Mouse (Mus musculus) hindbrain, embryonic 14.5 days (tissue): ENCODE measurements at regions not wholly inside any gene's neighbourhood (a gene's known extent, or its start where the extent isn't known, plus 50 kb on each side); places are given as distances from the start of the nearest gene placed in this dataset.

Experiments
- ATAC-seq: fragments of 200-750 bp; cut with Nextera tagmentation; 2 replicates; pipeline ENCODE4 v1.8.0; 2017; ENCODE audit warnings: moderate number of reproducible peaks, mild to moderate bottlenecking, moderate TSS enrichment, moderate library complexity; ENCODE audit not compliant: low FRiP score
- DNase-seq: peaks from one replicate; pipeline ENCODE4 v3.0.0-alpha.2; 2015; ENCODE audit warnings: low spot score
- H3K27ac ChIP-seq: fragments of 300-500 bp; sonication (generic); 2 replicates; pipeline ENCODE4 v1.5.1; 2014; ENCODE audit warnings: mild to moderate bottlenecking, moderate library complexity
- H3K27me3 ChIP-seq: fragments of 300-500 bp; sonication (generic); 2 replicates; pipeline ENCODE4 v1.6.1; 2014; ENCODE audit warnings: mild to moderate bottlenecking, low read length, mixed read lengths; ENCODE audit not compliant: control insufficient read depth, insufficient read depth
- H3K36me3 ChIP-seq: fragments of 300-500 bp; sonication (generic); replicated peaks from 2 replicates; pipeline ENCODE4 v1.6.1; 2014; ENCODE audit not compliant: control insufficient read depth, insufficient read depth
- H3K4me1 ChIP-seq: fragments of 300-500 bp; sonication (generic); replicated peaks from 2 replicates; pipeline ENCODE4 v1.6.1; 2014; ENCODE audit warnings: antibody characterized with exemption, low read length, mixed read lengths; ENCODE audit not compliant: control insufficient read depth, insufficient read depth
- H3K4me2 ChIP-seq: fragments of 300-500 bp; sonication (generic); replicated peaks from 2 replicates; pipeline ENCODE4 v1.6.1; 2014; ENCODE audit warnings: mild to moderate bottlenecking, moderate library complexity
- H3K4me3 ChIP-seq: fragments of 300-500 bp; sonication (generic); replicated peaks from 2 replicates; pipeline ENCODE4 v1.5.1; 2014; ENCODE audit warnings: mild to moderate bottlenecking, low read length
- H3K9ac ChIP-seq: fragments of 300-500 bp; sonication (generic); 2 replicates; pipeline ENCODE4 v1.6.1; 2014
- H3K9me3 ChIP-seq: fragments of 300-500 bp; sonication (generic); 2 replicates; pipeline ENCODE4 v1.6.1; 2016; ENCODE audit warnings: low read length; ENCODE audit not compliant: control insufficient read depth
- WGBS: fragments of 180-500 bp; shearing (Covaris S2); extraction: QIAGEN DNeasy Blood & Tissue Kit; methylation state at CpG from one replicate; pipeline ENCODE4 v1.1.7; 2014; 5-methylcytosine and 5-hydroxymethylcytosine counted together

DNA sequence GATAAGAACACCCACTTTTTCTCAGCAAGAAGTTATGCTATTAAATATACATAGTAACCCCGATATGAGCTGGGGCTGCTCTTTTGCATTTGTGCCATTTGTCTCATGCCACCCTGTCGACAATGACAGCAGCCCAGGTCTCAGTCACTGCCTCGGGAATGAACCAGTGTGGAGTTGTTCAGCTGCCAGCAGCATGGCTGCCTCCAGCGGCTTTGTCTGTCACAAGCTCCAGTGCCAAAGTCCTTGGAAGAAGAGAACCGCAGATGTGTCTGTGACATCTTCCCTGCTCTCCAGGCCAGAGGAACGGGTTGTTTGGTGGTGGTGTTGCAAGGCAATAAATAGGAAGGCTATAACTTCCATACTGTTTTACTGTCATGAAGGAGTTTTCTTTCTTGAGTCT lies 130.7 kb downstream of the Cep170 start:
- H3K4me3 ChIP-seq = no peak overlapping the region
- no peak overlapping the region for H3K4me2 ChIP-seq
- no peak for ATAC-seq
- H3K4me1 ChIP-seq = no peaks in the 10 kb centered on the region
- no peaks in the 10 kb centered on the region for H3K27me3 ChIP-seq
- WGBS = 76% methylated on average over 6 of the region's 6 CpGs
- DNase-seq = no peak
- H3K27ac ChIP-seq = no peak overlapping the region
- no peaks in the 10 kb centered on the region for H3K9me3 ChIP-seq
- no peak overlapping the region for H3K9ac ChIP-seq
- no peaks in the 10 kb centered on the region for H3K36me3 ChIP-seq

- no peak for ATAC-seq
- WGBS = 73% methylated on average over 8 of the region's 8 CpGs
- Histone ChIP-seq H3K4me2 (no peak overlapping the region), H3K27me3 (no peaks in the 10 kb centered on the region), H3K9ac (no peak overlapping the region), H3K27ac (no peak overlapping the region), H3K4me3 (no peak overlapping the region), H3K9me3 (no peaks in the 10 kb centered on the region), H3K4me1 (no peaks in the 10 kb centered on the region), H3K36me3 (no peaks in the 10 kb centered on the region)
- no peak for DNase-seq
Observed at GRCm38 (mm10) chr1:176681971-176682370, 131.9 kb downstream of the Cep170 start.

GRCm38 (mm10) chr1:176675184-176675583 lies 138.7 kb downstream of the Cep170 start:
- no peak overlapping the region for H3K27ac ChIP-seq
- H3K9ac ChIP-seq = no peak overlapping the region
- no peak overlapping the region for H3K4me3 ChIP-seq
- no peaks in the 10 kb centered on the region for H3K27me3 ChIP-seq
- ATAC-seq (no peak), DNase-seq (no peak)
- no peaks in the 10 kb centered on the region for H3K9me3 ChIP-seq
- no peaks in the 10 kb centered on the region for H3K36me3 ChIP-seq
- H3K4me2 ChIP-seq = no peak overlapping the region
- no peaks in the 10 kb centered on the region for H3K4me1 ChIP-seq

- H3K27me3 ChIP-seq = no peaks in the 10 kb centered on the region
- no peaks in the 10 kb centered on the region for H3K36me3 ChIP-seq
- no peak for ATAC-seq
- H3K4me1 ChIP-seq = no peaks in the 10 kb centered on the region
- no peaks in the 10 kb centered on the region for H3K9me3 ChIP-seq
- WGBS = 79% methylated on average over 3 of the region's 3 CpGs
- H3K4me3 ChIP-seq = no peak overlapping the region
- H3K9ac ChIP-seq = no peak overlapping the region
- H3K27ac ChIP-seq = no peak overlapping the region
- no peak for DNase-seq
- H3K4me2 ChIP-seq = no peak overlapping the region
Observed at GRCm38 (mm10) chr1:176671081-176671480, 142.8 kb downstream of the Cep170 start.

DNA sequence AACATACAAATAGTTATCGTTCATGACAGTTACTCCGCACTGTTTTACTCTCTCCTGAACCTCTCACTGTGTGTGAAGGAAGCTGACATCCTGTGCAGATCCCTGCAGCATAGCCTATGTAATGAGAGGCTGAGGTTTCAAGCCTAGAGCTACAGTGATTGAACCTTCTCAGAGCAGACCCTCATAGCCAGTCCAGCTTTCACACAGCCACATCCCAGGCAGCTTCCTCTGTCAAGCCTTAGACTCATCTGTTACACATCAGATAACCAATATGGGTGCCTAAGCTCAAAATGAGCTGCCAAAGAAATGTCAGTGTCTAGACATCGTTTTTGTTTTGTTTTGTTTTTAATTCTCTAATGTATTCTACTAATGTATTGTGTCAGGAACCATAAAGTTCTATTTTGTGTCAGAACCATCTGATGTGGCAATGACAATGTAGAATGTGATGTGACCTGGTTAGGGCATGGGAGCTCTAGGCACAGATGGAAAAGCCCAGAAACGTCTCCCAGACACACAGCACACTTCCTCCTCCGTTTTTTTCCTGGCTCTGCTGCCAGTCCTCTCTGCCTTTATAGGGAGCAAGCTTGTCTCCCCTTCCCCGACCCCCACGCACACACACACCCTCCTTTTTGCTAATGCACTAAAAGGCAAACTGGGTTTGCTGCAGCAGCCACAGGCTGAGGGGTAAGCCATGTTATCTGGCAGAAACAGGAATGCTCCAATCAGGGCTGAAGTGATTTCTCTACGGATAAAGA lies 146.1 kb downstream of the Cep170 start:
- Histone ChIP-seq H3K4me3 (no peak overlapping the region), H3K9me3 (no peaks in the 10 kb centered on the region), H3K9ac (no peak overlapping the region), H3K36me3 (no peaks in the 10 kb centered on the region), H3K4me1 (no peaks in the 10 kb centered on the region), H3K27ac (no peak overlapping the region), H3K27me3 (no peaks in the 10 kb centered on the region), H3K4me2 (no peak overlapping the region)
- DNase-seq = no peak
- WGBS = 71% methylated on average over 8 of the region's 8 CpGs
- ATAC-seq = no peak

DNA sequence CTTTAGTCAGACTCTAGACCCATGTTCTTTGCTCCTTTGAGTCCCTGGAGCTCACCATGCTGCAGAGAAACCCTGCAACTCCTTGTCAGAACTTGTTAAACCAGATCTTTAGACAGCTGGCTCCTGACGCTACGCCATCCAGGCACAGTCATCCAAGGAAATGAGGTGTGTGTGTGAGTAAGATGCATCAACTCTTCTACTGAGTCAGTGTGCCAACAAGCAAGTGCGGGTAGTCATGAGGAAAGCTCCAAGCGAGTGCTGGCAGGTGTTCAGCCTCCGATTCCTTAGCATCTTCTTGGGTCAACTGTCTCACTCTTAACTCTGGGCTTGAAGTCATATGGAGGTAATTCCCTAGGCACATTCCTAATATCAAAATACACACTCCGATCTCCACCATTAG lies 153.6 kb downstream of the Cep170 start:
- 90% methylated on average over 6 of the region's 6 CpGs for WGBS
- ATAC-seq (no peak), DNase-seq (no peak)
- Histone ChIP-seq H3K9ac (no peak overlapping the region), H3K27ac (no peak overlapping the region), H3K4me3 (no peak overlapping the region), H3K27me3 (no peaks in the 10 kb centered on the region), H3K4me2 (no peak overlapping the region), H3K4me1 (no peaks in the 10 kb centered on the region), H3K9me3 (no peaks in the 10 kb centered on the region), H3K36me3 (no peaks in the 10 kb centered on the region)

DNA sequence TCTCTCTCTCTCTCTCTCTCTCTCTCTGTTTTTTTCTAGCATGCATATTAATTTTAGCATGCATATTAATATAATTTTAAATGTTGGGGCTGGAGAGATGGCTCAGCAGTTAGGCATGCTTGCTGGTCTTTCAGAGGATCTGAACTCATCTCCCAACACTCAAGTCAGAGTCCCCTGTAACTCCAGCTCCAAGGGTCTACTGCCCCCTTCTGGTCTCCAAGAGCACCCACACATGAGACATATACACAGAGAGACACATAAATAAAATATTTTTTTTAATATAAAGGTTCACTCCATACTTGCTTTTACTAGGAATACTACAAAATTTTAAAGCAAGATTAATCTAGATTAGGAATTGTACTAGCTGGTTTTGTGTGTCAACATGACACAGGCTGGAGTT lies 155.2 kb downstream of the Cep170 start:
- Histone ChIP-seq H3K4me3 (no peak overlapping the region), H3K27me3 (no peaks in the 10 kb centered on the region), H3K4me1 (no peaks in the 10 kb centered on the region), H3K9me3 (no peaks in the 10 kb centered on the region), H3K27ac (no peak overlapping the region), H3K36me3 (no peaks in the 10 kb centered on the region), H3K4me2 (no peak overlapping the region), H3K9ac (no peak overlapping the region)
- DNase-seq (no peak), ATAC-seq (no peak)

GRCm38 (mm10) chr1:176655487-176656333 lies 158.2 kb downstream of the Cep170 start:
- ATAC-seq = no peak
- H3K27ac ChIP-seq = no peak overlapping the region
- H3K4me1 ChIP-seq = no peaks in the 10 kb centered on the region

GRCm38 (mm10) chr1:176644248-176644647 lies 169.6 kb downstream of the Cep170 start:
- H3K27ac ChIP-seq = no peak overlapping the region
- no peaks in the 10 kb centered on the region for H3K4me1 ChIP-seq
- H3K9me3 ChIP-seq = no peaks in the 10 kb centered on the region
- no peaks in the 10 kb centered on the region for H3K36me3 ChIP-seq
- ATAC-seq (no peak), DNase-seq (no peak)
- no peak overlapping the region for H3K4me2 ChIP-seq
- H3K4me3 ChIP-seq = no peak overlapping the region
- H3K9ac ChIP-seq = no peak overlapping the region
- H3K27me3 ChIP-seq = no peaks in the 10 kb centered on the region
- 6% methylated on average over 1 of the region's 1 CpGs for WGBS

More at GRCm38 (mm10) chr1:176655487-176656333, 158.2 kb downstream of the Cep170 start:
- no peak overlapping the region for H3K4me3 ChIP-seq
- no peak for DNase-seq
- no peaks in the 10 kb centered on the region for H3K27me3 ChIP-seq
- no peaks in the 10 kb centered on the region for H3K9me3 ChIP-seq
- no peaks in the 10 kb centered on the region for H3K36me3 ChIP-seq
- no peak overlapping the region for H3K4me2 ChIP-seq
- H3K9ac ChIP-seq = no peak overlapping the region
- WGBS = 45% methylated on average over 3 of the region's 3 CpGs
